Mouse (Mus musculus) ES-E14 (cell line): ENCODE results near the gene Fam81a. TPM values are rescaled to one million over a fixed set of nuclear protein-coding genes. Genes with fewer than 3 reads are reported as not detected.

Source experiments
- DNase-seq: peaks from one replicate; pipeline ENCODE4 v3.0.0-alpha.2; 2013; ENCODE audit warnings: low read depth, low spot score
- H3K27ac ChIP-seq: 2 replicates; pipeline ENCODE4 v1.5.1; 2012; ENCODE audit warnings: low read depth, mild to moderate bottlenecking, low read length, moderate library complexity, mixed read lengths; ENCODE audit not compliant: poor library complexity, insufficient read depth, severe bottlenecking
- H3K36me3 ChIP-seq: 2 replicates; pipeline ENCODE4 v1.6.1; 2012; ENCODE audit warnings: mild to moderate bottlenecking, low read length, moderate library complexity, mixed read lengths; ENCODE audit not compliant: control insufficient read depth, poor library complexity, insufficient read depth, severe bottlenecking
- H3K4me1 ChIP-seq, 2 experiments: fragments of 150-350 bp in 1 of 2; sonication (generic) in 1 of 2; 2 replicates each; pipeline ENCODE4 v1.6.1; 2012; ENCODE audit warnings: low read length in 2 of 2, mild to moderate bottlenecking in 1 of 2, mixed read lengths in 1 of 2; ENCODE audit not compliant: control insufficient read depth in 2 of 2, insufficient read depth in 2 of 2, poor library complexity in 1 of 2
- H3K4me3 ChIP-seq, 2 experiments: fragments of 150-350 bp in 1 of 2; sonication (generic) in 1 of 2; 2 replicates each; pipeline ENCODE4 v1.5.1; 2012; ENCODE audit warnings: low read length in 2 of 2, low read depth in 1 of 2, mild to moderate bottlenecking in 1 of 2, mixed read lengths in 1 of 2; ENCODE audit not compliant: insufficient read depth in 1 of 2, poor library complexity in 1 of 2, severe bottlenecking in 1 of 2
- H3K9ac ChIP-seq: 2 replicates; pipeline ENCODE4 v1.6.1; 2012; ENCODE audit warnings: low read depth, mild to moderate bottlenecking, low read length, mixed read lengths; ENCODE audit not compliant: poor library complexity, insufficient read depth, severe bottlenecking
- H3K9me3 ChIP-seq: fragments of 150-350 bp; sonication (generic); 2 replicates; pipeline ENCODE4 v1.6.1; 2012; ENCODE audit warnings: low read depth, mild to moderate bottlenecking, low read length; ENCODE audit not compliant: control insufficient read depth, insufficient read depth
- CHD2 ChIP-seq: IDR thresholded peaks from 2 replicates; pipeline ENCODE4 v1.6.1; 2014; ENCODE audit warnings: mild to moderate bottlenecking, low read depth, low read length, inconsistent platforms
- HCFC1 ChIP-seq: IDR thresholded peaks from 2 replicates; pipeline ENCODE4 v1.6.1; 2012; ENCODE audit warnings: low read length, inconsistent platforms, borderline replicate concordance; ENCODE audit not compliant: insufficient read depth
- MAFK ChIP-seq: IDR thresholded peaks from 2 replicates; pipeline ENCODE4 v1.6.1; 2014; ENCODE audit warnings: mild to moderate bottlenecking, low read depth, low read length, inconsistent platforms; ENCODE audit not compliant: insufficient read depth
- ZC3H11A ChIP-seq: IDR thresholded peaks from 2 replicates; pipeline ENCODE4 v1.6.1; 2012; ENCODE audit warnings: low read depth, mild to moderate bottlenecking, inconsistent platforms, low read length, borderline replicate concordance
- ZNF384 ChIP-seq: IDR thresholded peaks from 2 replicates; pipeline ENCODE4 v1.6.1; 2012; ENCODE audit warnings: low read depth, low read length, inconsistent platforms
- in situ Hi-C, 2 experiments: fragments of 600-800 bp; cut with MboI; formaldehyde crosslinking; loops; one replicate each; pipeline ENCODE4 v1.15.1; 2025; ENCODE audit warnings: low sequenced_read_pairs in 2 of 2, inconsistent platforms in 1 of 2; ENCODE audit not compliant: unreplicated experiment in 2 of 2
- total RNA-seq: library from RNA; depleted of rRNA; stranded (reverse); fragments of 300-350 nt; gene quantifications from 2 replicates; pipeline ENCODE4 v1.2.3, GENCODE M21; 2012

The Fam81a gene
- total RNA-seq, 1 experiment = 5.7 TPM

DNA sequence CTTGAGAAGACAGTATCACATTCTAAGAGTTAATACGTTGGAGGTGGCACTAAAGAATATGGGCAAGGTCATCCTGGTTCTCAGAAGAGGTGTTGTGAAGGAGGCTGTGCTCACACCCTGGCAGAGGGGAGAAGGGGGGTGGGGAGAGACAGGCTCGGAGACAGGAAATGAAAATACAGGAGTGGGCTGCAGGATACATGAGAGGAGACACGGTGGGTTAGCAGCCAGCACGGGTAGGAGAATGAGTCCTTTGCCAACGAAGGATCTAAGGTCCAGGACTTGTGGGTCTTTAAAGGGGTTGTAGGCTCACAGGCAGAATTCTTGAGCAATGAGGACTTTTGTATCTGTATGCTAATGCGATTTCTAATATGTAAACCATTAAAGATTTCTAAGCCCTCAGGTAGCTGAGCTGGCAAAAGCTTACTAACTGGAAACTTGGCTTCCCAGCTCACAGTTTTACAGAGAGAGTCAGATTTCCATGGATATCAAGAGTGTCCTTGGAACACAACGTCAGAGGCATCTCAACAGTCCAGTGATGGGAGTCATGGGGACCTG lies 3.0 kb downstream of the Fam81a start:
- Histone ChIP-seq H3K9ac (no peak overlapping the region), H3K4me1 (peaks cover 12 to 29% of the 10 kb centered on the region in 2 experiments; a peak in 3 of 4 replicates), H3K36me3 (no peaks in the 10 kb centered on the region), H3K27ac (no peak overlapping the region), H3K9me3 (no peaks in the 10 kb centered on the region), H3K4me3 (no peak overlapping the region)
- in situ Hi-C loops = no loop called here
- TF ChIP-seq CHD2 (no peak), ZNF384 (no peak), ZC3H11A (no peak), HCFC1 (no peak)
- DNase-seq = no peak

DNA sequence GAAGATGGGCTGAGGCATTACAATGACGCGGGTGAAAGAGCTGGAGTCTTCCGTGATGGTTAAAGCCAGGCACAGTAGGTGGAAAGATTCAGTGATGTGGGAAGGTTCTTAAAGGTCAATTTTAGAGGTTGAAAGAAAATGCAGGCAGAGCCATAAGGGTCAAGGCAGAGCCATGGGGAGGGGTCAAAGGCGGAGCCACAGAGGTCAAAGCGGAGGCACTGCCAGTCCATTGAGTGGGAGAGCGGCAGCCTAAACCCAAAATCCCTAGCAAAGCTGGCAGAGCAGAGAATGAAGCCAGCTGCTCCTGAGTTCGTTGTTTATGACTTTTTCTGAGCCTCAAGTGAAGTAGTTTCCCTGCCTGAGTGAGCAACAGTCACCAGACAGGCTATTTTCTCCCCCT lies 3.8 kb downstream of the Fam81a start:
- Histone ChIP-seq H3K9ac (no peak overlapping the region), H3K27ac (no peak overlapping the region), H3K4me1 (peaks cover 12 to 29% of the 10 kb centered on the region in 2 experiments; a peak in 3 of 4 replicates), H3K9me3 (no peaks in the 10 kb centered on the region), H3K4me3 (no peak overlapping the region), H3K36me3 (no peaks in the 10 kb centered on the region)
- no peak for DNase-seq
- in situ Hi-C loops = no loop called here
- TF ChIP-seq HCFC1 (no peak), CHD2 (no peak), MAFK (no peak), ZNF384 (no peak), ZC3H11A (no peak)

DNA sequence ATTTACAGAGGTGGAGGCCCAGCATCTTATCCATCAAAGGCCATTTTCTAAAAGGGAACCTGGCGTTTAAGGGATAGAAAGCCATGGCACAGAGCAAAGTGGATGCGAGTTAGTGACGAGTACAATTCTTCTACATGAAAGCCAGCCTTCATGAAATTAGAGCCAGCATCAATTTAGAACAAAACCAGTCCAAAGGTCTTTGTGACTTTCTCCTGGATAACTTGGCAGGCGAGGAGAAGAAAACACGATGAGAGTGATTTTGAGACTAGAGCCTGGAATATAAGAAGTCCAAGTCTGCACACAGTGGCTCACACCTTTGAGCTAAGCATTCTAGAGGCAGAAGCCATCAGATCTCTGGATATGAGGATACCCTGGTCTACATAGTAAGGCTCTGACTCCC lies 4.4 kb downstream of the Fam81a start:
- TF ChIP-seq MAFK (no peak), HCFC1 (no peak), ZNF384 (no peak), ZC3H11A (no peak), CHD2 (no peak)
- Histone ChIP-seq H3K4me3 (no peak overlapping the region), H3K36me3 (no peaks in the 10 kb centered on the region), H3K27ac (no peak overlapping the region), H3K4me1 (peaks cover 12 to 27% of the 10 kb centered on the region in 2 experiments; a peak in 3 of 4 replicates), H3K9ac (no peak overlapping the region), H3K9me3 (no peaks in the 10 kb centered on the region)
- in situ Hi-C loops = no loop called here
- DNase-seq = no peak

DNA sequence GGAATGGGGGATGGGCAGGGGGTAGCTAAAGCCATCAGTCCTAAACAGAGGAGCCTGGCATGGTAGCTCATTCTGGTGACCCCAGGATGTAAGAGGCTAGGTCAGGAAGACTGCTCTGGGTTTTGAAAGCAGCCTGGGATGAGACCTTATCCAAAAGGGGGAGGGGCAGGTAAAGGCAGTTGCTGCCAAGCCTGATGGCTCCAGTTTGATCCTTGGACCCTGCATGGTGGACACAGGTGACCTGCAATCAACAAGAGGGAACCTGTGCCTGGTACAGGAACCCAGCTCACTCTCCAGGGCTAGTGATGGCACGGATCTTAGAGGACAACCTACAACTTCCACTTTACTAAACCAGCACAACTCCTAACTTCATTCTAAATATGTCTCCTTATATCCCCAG lies 7.2 kb downstream of the Fam81a start:
- Histone ChIP-seq H3K4me1 (peaks cover 12 to 22% of the 10 kb centered on the region in 2 experiments; a peak in 3 of 4 replicates), H3K27ac (no peak overlapping the region), H3K9ac (no peak overlapping the region), H3K36me3 (no peaks in the 10 kb centered on the region), H3K9me3 (no peaks in the 10 kb centered on the region), H3K4me3 (no peak overlapping the region)
- TF ChIP-seq CHD2 = no peak
- no peak for TF ChIP-seq MAFK
- no peak for DNase-seq
- in situ Hi-C loops = no loop called here

DNA sequence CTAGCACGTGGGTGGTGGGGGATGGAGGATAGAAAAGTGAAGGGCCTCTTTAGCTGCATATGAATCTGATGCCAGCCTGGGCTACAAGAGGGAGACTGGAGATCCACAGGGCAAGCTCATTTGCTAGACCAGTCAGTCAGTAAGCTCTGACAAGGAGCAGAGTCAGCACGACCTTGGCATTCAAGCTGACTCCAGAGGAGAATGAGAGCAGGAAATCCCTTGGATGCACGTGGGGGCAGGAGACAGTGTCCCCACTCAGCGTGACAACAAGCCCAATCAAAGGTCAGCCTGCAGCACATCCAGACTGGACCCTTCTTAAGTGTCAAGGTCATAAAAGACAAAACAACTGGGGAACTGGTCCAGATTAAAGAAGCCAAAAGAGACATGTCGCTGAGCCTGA lies 7.6 kb downstream of the Fam81a start:
- H3K9me3 ChIP-seq = no peaks in the 10 kb centered on the region
- no peak for TF ChIP-seq MAFK
- no peak for TF ChIP-seq ZC3H11A
- TF ChIP-seq HCFC1 = no peak

More for the DNA sequence above, 7.6 kb downstream of the Fam81a start:
- no peak for DNase-seq
- Histone ChIP-seq H3K4me3 (no peak overlapping the region), H3K4me1 (peaks cover 12 to 21% of the 10 kb centered on the region in 2 experiments; a peak in 3 of 4 replicates), H3K36me3 (peaks cover 2% of the 10 kb centered on the region; the same call in 1 of the 2 replicates), H3K27ac (no peak overlapping the region), H3K9ac (no peak overlapping the region)
- in situ Hi-C loops = no loop called here
